Mouse (Mus musculus): ENCODE data around the gene Ccdc28b. TPM values are rescaled to one million over a fixed set of nuclear protein-coding genes. Genes with fewer than 3 reads are reported as not detected.

Gene Ccdc28b
- polyA plus RNA-seq (2017; shearing (Covaris generic)): 11.5 TPM

GRCm38 (mm10) chr4:129623681-129624091 lies at the start of gene Ccdc28b:
Ccdc28b (minus strand) TSS chr4:129623947.

GRCm38 (mm10) chr4:129672083-129672877 lies 48.5 kb upstream of the Ccdc28b start, which contains the start of gene Kpna6:
Kpna6 (minus strand) TSS chr4:129672767.

GRCm38 (mm10) chr4:129640638-129641467 lies 17.1 kb upstream of the Ccdc28b start, which contains the start of gene Txlna:
Txlna (minus strand) TSS chr4:129641065.

GRCm38 (mm10) chr4:129618786-129619691 lies 4.7 kb downstream of the Ccdc28b start, which contains the start of gene Iqcc:
Iqcc (minus strand) TSS chr4:129619099.

GRCm38 (mm10) chr4:129614093-129614492 lies 9.7 kb downstream of the Ccdc28b start, which contains the start of gene Dcdc2b:
Dcdc2b (minus strand) TSS chr4:129614257.

GRCm38 (mm10) chr4:129600233-129601158 lies 23.3 kb downstream of the Ccdc28b start, which contains the start of the genes Eif3i and Tmem234:
Eif3i (minus strand) TSS chr4:129600648.
Tmem234 (plus strand) TSS chr4:129600668.

GRCm38 (mm10) chr4:129578466-129578865 lies 45.3 kb downstream of the Ccdc28b start, which contains the start of gene Fam167b:
Fam167b (minus strand) TSS chr4:129578549.

GRCm38 (mm10) chr4:129573430-129573829 lies 50.3 kb downstream of the Ccdc28b start, which contains the start of gene Lck:
Lck (minus strand) TSS chr4:129573641.

Other genes with a start within 250 kb of the Ccdc28b start
- 5.2 TPM for gene Zbtb8a, start 245.8 kb downstream of the Ccdc28b start, polyA plus RNA-seq (2017; shearing (Covaris generic))
- gene Zbtb8b, start 183.1 kb downstream of the Ccdc28b start, polyA plus RNA-seq (2017; shearing (Covaris generic)): not detected
- gene Bsdc1, start 162.4 kb downstream of the Ccdc28b start, polyA plus RNA-seq (2017; shearing (Covaris generic)): 86.3 TPM
- gene Tssk3, start 132.9 kb downstream of the Ccdc28b start, polyA plus RNA-seq (2017; shearing (Covaris generic)): not detected
- gene Fam229a, start 132.8 kb downstream of the Ccdc28b start, polyA plus RNA-seq (2017; shearing (Covaris generic)): not detected
- 10.7 TPM for gene Marcksl1, start 110.4 kb downstream of the Ccdc28b start, polyA plus RNA-seq (2017; shearing (Covaris generic))
- gene Hdac1, start 81.2 kb downstream of the Ccdc28b start, polyA plus RNA-seq (2017; shearing (Covaris generic)): 174 TPM
- gene Lck, start 50.3 kb downstream of the Ccdc28b start, polyA plus RNA-seq (2017; shearing (Covaris generic)): 1,237 TPM
- 0.50 TPM for gene Fam167b, start 45.4 kb downstream of the Ccdc28b start, polyA plus RNA-seq (2017; shearing (Covaris generic))
- gene Eif3i, start 23.3 kb downstream of the Ccdc28b start, polyA plus RNA-seq (2017; shearing (Covaris generic)): 167 TPM
- 203 TPM for gene Tmem234, start 23.3 kb downstream of the Ccdc28b start, polyA plus RNA-seq (2017; shearing (Covaris generic))
- 5.6 TPM for gene Dcdc2b, start 9.7 kb downstream of the Ccdc28b start, polyA plus RNA-seq (2017; shearing (Covaris generic))
- gene Iqcc, start 4.8 kb downstream of the Ccdc28b start, polyA plus RNA-seq (2017; shearing (Covaris generic)): 22.1 TPM
- gene Txlna, start 17.1 kb upstream of the Ccdc28b start, polyA plus RNA-seq (2017; shearing (Covaris generic)): 73.9 TPM
- 22.9 TPM for gene Kpna6, start 48.8 kb upstream of the Ccdc28b start, polyA plus RNA-seq (2017; shearing (Covaris generic))
- 16.5 TPM for gene Tmem39b, start 72.9 kb upstream of the Ccdc28b start, polyA plus RNA-seq (2017; shearing (Covaris generic))
- gene Khdrbs1, start 118.4 kb upstream of the Ccdc28b start, polyA plus RNA-seq (2017; shearing (Covaris generic)): 146 TPM
- 391 TPM for gene Ptp4a2, start 187.3 kb upstream of the Ccdc28b start, polyA plus RNA-seq (2017; shearing (Covaris generic))